Mouse (Mus musculus): ENCODE results near the gene AU040320. TPM values are rescaled to one million over a fixed set of nuclear protein-coding genes. Genes with fewer than 3 reads are reported as not detected.

Gene AU040320
- total and polyA plus RNA-seq, 3 experiments: 3.0 to 17.0 (median 15.2) TPM

DNA sequence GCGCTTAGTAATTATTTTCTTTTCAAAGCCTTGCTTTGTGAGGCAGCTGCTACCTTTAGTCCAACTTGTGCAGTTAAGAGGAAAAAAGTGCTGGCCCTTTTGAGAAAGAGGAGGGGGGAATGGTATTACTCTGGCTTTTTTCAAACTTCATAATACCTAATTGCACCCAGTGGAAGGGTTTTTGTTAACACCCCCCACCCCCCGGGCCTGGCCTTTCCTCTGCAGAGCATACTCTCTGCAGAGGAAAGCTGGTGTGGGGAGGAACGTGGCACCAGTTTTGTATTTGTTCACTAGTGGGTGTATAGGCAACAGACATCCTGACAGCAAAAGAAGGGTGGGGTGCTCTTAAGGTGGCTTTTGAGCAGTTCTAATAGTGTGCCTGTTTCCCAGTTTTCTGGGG lies 28.5 kb downstream of the AU040320 start:
- Histone ChIP-seq H3K9ac (ENCODE audit: insufficient read depth, low read depth) (no peak overlapping the region), H3K4me3 (replicated peaks in 1 of 3; ENCODE audit: low read depth in 2 of 3, low read length in 2 of 3, poor library complexity in 1 of 3) (no peak overlapping the region), H3K27ac (ENCODE audit: insufficient read depth, low read depth) (no peak overlapping the region), H3K36me3 (replicated peaks in 1 of 2; ENCODE audit: control insufficient read depth in 1 of 2, insufficient read depth in 1 of 2, low read length in 1 of 2) (peaks cover 0 to 27% of the 10 kb centered on the region in 2 experiments), H3K79me2 (replicated peaks; ENCODE audit: control insufficient read depth, extremely low read depth, insufficient read depth, poor library complexity, severe bottlenecking) (no peaks in the 10 kb centered on the region), H3K27me3 (replicated peaks) (no peaks in the 10 kb centered on the region), H3K4me2 (ENCODE audit: insufficient read depth, low read depth, poor library complexity, severe bottlenecking) (no peak overlapping the region), H3K9me3 (replicated peaks; ENCODE audit: low read length) (no peaks in the 10 kb centered on the region), H3K4me1 (ENCODE audit: control insufficient read depth in 1 of 2, insufficient read depth in 2 of 2) (no peaks in the 10 kb centered on the region)
- in situ Hi-C loops (cut with MboI; ENCODE audit: low pct_ligation_motif_present, low pct_unique_long_range_greater_than_20kb, low sequenced_read_pairs) (no loop called here), dilution Hi-C loops (cut with MboI; ENCODE audit: extremely low pct_ligation_motif_present, extremely low pct_unique_long_range_greater_than_20kb, low sequenced_read_pairs) (no loop called here)
- no peak for TF ChIP-seq SIN3A (IDR thresholded peaks at IDR 0.05; ENCODE audit: low read length)
- TF ChIP-seq E2F4 (IDR thresholded peaks at IDR 0.05; ENCODE audit: insufficient replicate concordance, low read depth, low read length): no peak
- TF ChIP-seq NELFE (IDR thresholded peaks at IDR 0.05; ENCODE audit: low read depth, low read length): no peak
- TF ChIP-seq NRF1 (IDR thresholded peaks at IDR 0.05; ENCODE audit: low read depth, low read length): no peak
- no peak for TF ChIP-seq ZNF384 (IDR thresholded peaks at IDR 0.05; ENCODE audit: low read depth, low read length)
- no peak for TF ChIP-seq RCOR1 (conservative IDR thresholded peaks at IDR 0.05; ENCODE audit: low read depth, low read length)
- no peak for TF ChIP-seq BHLHE40 (IDR thresholded peaks at IDR 0.05; ENCODE audit: low read depth, low read length)
- no peak for DNase-seq (ENCODE audit: extremely low read depth)

DNA sequence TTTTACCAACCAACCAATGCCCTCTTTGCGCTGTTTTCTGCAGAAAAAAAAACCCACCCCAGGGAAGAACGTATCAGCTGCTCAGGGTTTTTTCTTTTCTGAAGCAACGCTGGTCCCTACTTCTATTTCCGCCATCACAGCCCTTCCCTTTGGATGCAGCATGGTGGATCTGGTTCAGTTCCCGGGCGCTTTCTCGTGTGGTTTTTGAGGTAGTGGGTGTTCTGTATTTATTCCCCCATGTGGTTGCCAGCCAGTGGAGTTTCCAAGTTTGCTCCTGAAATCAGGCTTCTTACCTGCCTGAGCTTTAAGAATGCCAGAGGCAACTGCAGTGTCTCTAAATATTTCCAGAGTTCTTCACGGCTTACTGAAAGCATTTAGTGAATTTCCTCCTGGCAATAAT lies 29.2 kb downstream of the AU040320 start:
- H3K4me3 ChIP-seq (replicated peaks in 1 of 3; ENCODE audit: low read depth in 2 of 3, low read length in 2 of 3, poor library complexity in 1 of 3): no peak overlapping the region
- H3K4me1 ChIP-seq (ENCODE audit: control insufficient read depth in 1 of 2, insufficient read depth in 2 of 2): no peaks in the 10 kb centered on the region
- H3K27ac ChIP-seq (ENCODE audit: insufficient read depth, low read depth): no peak overlapping the region
- H3K4me2 ChIP-seq (ENCODE audit: insufficient read depth, low read depth, poor library complexity, severe bottlenecking): no peak overlapping the region
- TF ChIP-seq EP300 (IDR thresholded peaks at IDR 0.05; ENCODE audit: low read length): no peak
- TF ChIP-seq ZMIZ1 (IDR thresholded peaks at IDR 0.05; ENCODE audit: low read depth, low read length): no peak
- no peak for TF ChIP-seq MAX (IDR thresholded peaks at IDR 0.05; ENCODE audit: low read length)
- TF ChIP-seq SMC3 (IDR thresholded peaks at IDR 0.05; ENCODE audit: low read depth, low read length): no peak
- no peak for TF ChIP-seq RAD21 (IDR thresholded peaks at IDR 0.05; ENCODE audit: low read depth, low read length)
- no peak for TF ChIP-seq NRF1 (IDR thresholded peaks at IDR 0.05; ENCODE audit: low read depth, low read length)
- no peak for TF ChIP-seq HCFC1 (IDR thresholded peaks at IDR 0.05; ENCODE audit: low read depth, low read length)
- TF ChIP-seq E2F4 (IDR thresholded peaks at IDR 0.05; ENCODE audit: insufficient replicate concordance, low read depth, low read length): no peak
- TF ChIP-seq MAFK (IDR thresholded peaks at IDR 0.05; ENCODE audit: insufficient replicate concordance, low read length): no peak
- TF ChIP-seq ZC3H11A (IDR thresholded peaks at IDR 0.05; ENCODE audit: low read depth, low read length): no peak
- no peak for TF ChIP-seq KAT2A (IDR thresholded peaks at IDR 0.05; ENCODE audit: insufficient replicate concordance, low read length)
- TF ChIP-seq ELF1 (IDR thresholded peaks at IDR 0.05; ENCODE audit: low read depth, low read length): no peak
- no peak for TF ChIP-seq MYC (IDR thresholded peaks at IDR 0.05; ENCODE audit: low read depth, low read length)
- no peak overlapping the region for H3K9ac ChIP-seq (ENCODE audit: insufficient read depth, low read depth)
- no peaks in the 10 kb centered on the region for H3K9me3 ChIP-seq (replicated peaks; ENCODE audit: low read length)
- no peaks in the 10 kb centered on the region for H3K27me3 ChIP-seq (replicated peaks)
- DNase-seq (ENCODE audit: extremely low read depth): no peak
- peaks cover 0 to 26% of the 10 kb centered on the region in 2 experiments for H3K36me3 ChIP-seq (replicated peaks in 1 of 2; ENCODE audit: control insufficient read depth in 1 of 2, insufficient read depth in 1 of 2, low read length in 1 of 2)
- dilution Hi-C loops (cut with MboI; ENCODE audit: extremely low pct_ligation_motif_present, extremely low pct_unique_long_range_greater_than_20kb, low sequenced_read_pairs): no loop called here
- in situ Hi-C loops (cut with MboI; ENCODE audit: low pct_ligation_motif_present, low pct_unique_long_range_greater_than_20kb, low sequenced_read_pairs): no loop called here
- H3K79me2 ChIP-seq (replicated peaks; ENCODE audit: control insufficient read depth, extremely low read depth, insufficient read depth, poor library complexity, severe bottlenecking): no peaks in the 10 kb centered on the region
